Mouse (Mus musculus) stomach, postnatal 0 days (tissue): ENCODE data around the gene Pdzrn3. TPM values are rescaled to one million over a fixed set of nuclear protein-coding genes. Genes with fewer than 3 reads are reported as not detected.
A peak's percentile ranks its signal among the peaks of the same experiment; 100 is the strongest.

Experiments used
- ATAC-seq: fragments of 200-750 bp; cut with Nextera tagmentation; 2 replicates; pipeline ENCODE4 v1.8.0; 2017; ENCODE audit not compliant: low FRiP score, low TSS enrichment
- DNase-seq: peaks from one replicate; pipeline ENCODE4 v3.0.0-alpha.2; 2016; ENCODE audit warnings: low spot score
- H3K27ac ChIP-seq: fragments of 300-500 bp; sonication (generic); replicated peaks from 2 replicates; pipeline ENCODE4 v1.5.1; 2014; ENCODE audit warnings: mild to moderate bottlenecking, control low read depth
- H3K27me3 ChIP-seq: fragments of 300-500 bp; sonication (generic); 2 replicates; pipeline ENCODE4 v1.6.1; 2014; ENCODE audit warnings: low read length; ENCODE audit not compliant: control insufficient read depth, insufficient read depth
- H3K36me3 ChIP-seq: fragments of 300-500 bp; sonication (generic); 2 replicates; pipeline ENCODE4 v1.6.1; 2014; ENCODE audit warnings: low read length, mixed read lengths; ENCODE audit not compliant: control insufficient read depth, insufficient read depth
- H3K4me1 ChIP-seq: fragments of 300-500 bp; sonication (generic); replicated peaks from 2 replicates; pipeline ENCODE4 v1.6.1; 2014; ENCODE audit warnings: antibody characterized with exemption; ENCODE audit not compliant: control insufficient read depth, insufficient read depth
- H3K4me2 ChIP-seq: fragments of 300-500 bp; sonication (generic); replicated peaks from 2 replicates; pipeline ENCODE4 v1.6.1; 2014; ENCODE audit warnings: low read depth, mild to moderate bottlenecking, control low read depth, moderate library complexity
- H3K4me3 ChIP-seq: fragments of 300-500 bp; sonication (generic); 2 replicates; pipeline ENCODE4 v1.5.1; 2014; ENCODE audit warnings: low read depth, low read length, control low read depth
- H3K9ac ChIP-seq: fragments of 300-500 bp; sonication (generic); 2 replicates; pipeline ENCODE4 v1.6.1; 2014; ENCODE audit warnings: mild to moderate bottlenecking, low read length, control low read depth, mixed read lengths
- H3K9me3 ChIP-seq: fragments of 300-500 bp; sonication (generic); 2 replicates; pipeline ENCODE4 v1.6.1; 2016; ENCODE audit warnings: low read length; ENCODE audit not compliant: control insufficient read depth
- CTCF ChIP-seq: IDR thresholded peaks from 2 replicates; pipeline ENCODE4 v1.5.1; 2016; ENCODE audit warnings: antibody characterized with exemption, low read depth, mild to moderate bottlenecking, moderate library complexity
- EP300 ChIP-seq: optimal IDR thresholded peaks from 2 replicates; pipeline ENCODE3; 2016; ENCODE audit warnings: antibody characterized with exemption
- WGBS: fragments of 180-500 bp; shearing (Covaris S2); extraction: QIAGEN DNeasy Blood & Tissue Kit; methylation state at CpG from one replicate; pipeline ENCODE4 v1.1.7; 2014; 5-methylcytosine and 5-hydroxymethylcytosine counted together
- polyA plus RNA-seq: library from polyadenylated mRNA; unstranded; fragments of >200 nt; fragmentation: Nextera tagmentation; extraction: Ambion mirVana; gene quantifications from 2 replicates; pipeline ENCODE4 v1.2.1, GENCODE M21; 2015

Gene Pdzrn3
- polyA plus RNA-seq, 1 experiment from 2014 or later = 5.1 TPM

GRCm38 (mm10) chr6:101334495-101334894 is 43.2 kb downstream of the Pdzrn3 start:
- Histone ChIP-seq H3K27me3 (no peaks in the 10 kb centered on the region), H3K4me1 (peaks cover 13% of the 10 kb centered on the region), H3K4me2 (no peak overlapping the region), H3K9me3 (no peaks in the 10 kb centered on the region), H3K27ac (no peak overlapping the region), H3K9ac (no peak overlapping the region), H3K4me3 (no peak overlapping the region), H3K36me3 (no peaks in the 10 kb centered on the region)
- ATAC-seq = no peak
- WGBS = 62% methylated on average over 3 of the region's 3 CpGs
- TF ChIP-seq CTCF (no peak), EP300 (no peak)
- no peak for DNase-seq

- TF ChIP-seq EP300 = no peak
- TF ChIP-seq CTCF = no peak
- Histone ChIP-seq H3K36me3 (no peaks in the 10 kb centered on the region), H3K27ac (0 out of 2 replicates have a peak overlapping the region, but pooled peaks have one; percentile 0), H3K9me3 (no peaks in the 10 kb centered on the region), H3K4me1 (peaks cover 13% of the 10 kb centered on the region), H3K27me3 (no peaks in the 10 kb centered on the region), H3K4me3 (no peak overlapping the region), H3K9ac (no peak overlapping the region), H3K4me2 (no peak overlapping the region)
- no peak for DNase-seq
- peak; percentile 52; the same call in 1 of the 2 replicates for ATAC-seq
- WGBS = 27% methylated on average over 5 of the region's 5 CpGs
Observed at GRCm38 (mm10) chr6:101330392-101330791, 47.3 kb downstream of the Pdzrn3 start.

GRCm38 (mm10) chr6:101329499-101329898 is 48.2 kb downstream of the Pdzrn3 start:
- Histone ChIP-seq H3K36me3 (no peaks in the 10 kb centered on the region), H3K9me3 (no peaks in the 10 kb centered on the region), H3K4me3 (no peak overlapping the region), H3K4me1 (peaks cover 13% of the 10 kb centered on the region), H3K9ac (no peak overlapping the region), H3K27ac (no peak overlapping the region), H3K4me2 (no peak overlapping the region), H3K27me3 (no peaks in the 10 kb centered on the region)
- DNase-seq = no peak
- ATAC-seq = no peak
- TF ChIP-seq EP300 (no peak), CTCF (no peak)
- 27% methylated on average over 6 of the region's 6 CpGs for WGBS

- H3K36me3 ChIP-seq = no peaks in the 10 kb centered on the region
- peaks cover 13% of the 10 kb centered on the region for H3K4me1 ChIP-seq
- ATAC-seq = peak; percentile 38
- H3K4me3 ChIP-seq = no peak overlapping the region
- TF ChIP-seq EP300 (no peak), CTCF (no peak)
- DNase-seq = no peak
- H3K9ac ChIP-seq = no peak overlapping the region
- WGBS = 38% methylated on average over 6 of the region's 6 CpGs
- H3K9me3 ChIP-seq = no peaks in the 10 kb centered on the region
- no peak overlapping the region for H3K27ac ChIP-seq
- H3K4me2 ChIP-seq = no peak overlapping the region
- no peaks in the 10 kb centered on the region for H3K27me3 ChIP-seq
Observed at GRCm38 (mm10) chr6:101328514-101328913, 49.2 kb downstream of the Pdzrn3 start.

GRCm38 (mm10) chr6:101327741-101328140 is 50.0 kb downstream of the Pdzrn3 start:
- no peak overlapping the region for H3K27ac ChIP-seq
- H3K4me1 ChIP-seq = peaks cover 13% of the 10 kb centered on the region
- DNase-seq (no peak), ATAC-seq (no peak)
- TF ChIP-seq EP300 (no peak), CTCF (no peak)
- WGBS = 67% methylated on average over 5 of the region's 5 CpGs
- no peaks in the 10 kb centered on the region for H3K27me3 ChIP-seq
- no peaks in the 10 kb centered on the region for H3K36me3 ChIP-seq
- no peaks in the 10 kb centered on the region for H3K9me3 ChIP-seq
- no peak overlapping the region for H3K9ac ChIP-seq
- no peak overlapping the region for H3K4me2 ChIP-seq
- H3K4me3 ChIP-seq = no peak overlapping the region

GRCm38 (mm10) chr6:101327196-101327595 is 50.5 kb downstream of the Pdzrn3 start:
- Histone ChIP-seq H3K4me1 (peaks cover 10% of the 10 kb centered on the region), H3K36me3 (no peaks in the 10 kb centered on the region), H3K27me3 (no peaks in the 10 kb centered on the region), H3K4me2 (no peak overlapping the region), H3K4me3 (no peak overlapping the region), H3K9ac (no peak overlapping the region), H3K27ac (no peak overlapping the region), H3K9me3 (no peaks in the 10 kb centered on the region)
- WGBS = 79% methylated on average over 3 of the region's 3 CpGs
- ATAC-seq = no peak
- no peak for DNase-seq
- TF ChIP-seq EP300 (no peak), CTCF (no peak)
